Mouse (Mus musculus): Measurements from ENCODE around the gene Sh3d21. TPM values are rescaled to one million over a fixed set of nuclear protein-coding genes. Genes with fewer than 3 reads are reported as not detected.
A peak's percentile ranks its signal among the peaks of the same experiment; 100 is the strongest.

Sh3d21 gene
- polyA plus RNA-seq, 1 experiment from 2014 or later: 30.7 TPM

DNA sequence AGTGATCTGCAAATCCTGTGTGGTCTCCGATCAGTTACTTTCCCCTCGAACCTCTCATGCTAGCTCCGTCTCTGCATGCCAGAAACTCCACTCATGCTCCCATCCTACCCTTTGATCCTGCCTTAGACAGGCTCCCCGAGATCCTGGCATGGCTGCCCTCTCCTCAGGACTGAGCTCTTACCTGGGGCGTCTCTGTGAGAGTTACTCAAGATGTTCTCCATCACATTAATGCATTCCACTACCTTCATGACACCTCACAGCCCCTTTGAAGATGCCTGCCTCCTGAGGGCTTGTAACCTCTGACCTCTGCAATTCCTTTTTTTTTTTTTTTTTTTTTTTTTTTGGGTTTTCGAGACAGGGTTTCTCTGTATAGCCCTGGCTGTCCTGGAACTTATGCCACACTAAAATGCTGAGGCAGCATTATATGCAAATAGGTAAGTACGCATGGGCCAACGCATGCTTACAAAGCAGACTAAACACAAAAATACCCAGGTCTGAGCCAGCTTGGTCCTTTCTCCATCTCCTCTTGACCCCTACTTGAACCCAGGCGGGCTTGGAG, 16.2 kb downstream of the Sh3d21 start:
- no peak overlapping the region for H3K9ac ChIP-seq (replicated peaks; ENCODE audit: low read depth)

DNA sequence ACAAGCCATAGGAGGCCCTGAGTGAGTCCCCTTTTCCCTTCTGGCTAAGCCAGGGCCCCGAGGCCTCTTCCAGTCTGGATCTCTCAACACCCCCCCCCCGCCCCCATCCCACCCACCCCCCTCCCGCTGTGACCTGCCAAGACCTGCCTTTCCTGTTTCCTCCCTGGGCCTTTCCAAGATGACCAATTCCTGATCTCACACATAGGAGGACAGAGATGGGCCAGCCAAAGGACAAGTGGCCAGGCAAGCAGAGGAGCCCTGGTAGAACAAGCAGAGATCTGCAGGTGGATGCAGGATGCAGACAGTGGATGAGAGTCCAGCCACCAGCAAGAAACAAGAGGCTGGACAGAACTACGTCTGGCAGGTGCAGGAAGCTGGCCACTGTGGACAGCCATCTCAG, 17.9 kb downstream of the Sh3d21 start:
- Histone ChIP-seq H3K9ac (replicated peaks; ENCODE audit: low read depth) (no peak overlapping the region), H3K4me1 (ENCODE audit: insufficient read depth, low read depth, low read length) (peaks cover 15% of the 10 kb centered on the region), H3K27ac (ENCODE audit: low read length) (no peak overlapping the region), H3K27me3 (replicated peaks; ENCODE audit: insufficient read depth, low read length) (no peaks in the 10 kb centered on the region), H3K4me2 (replicated peaks; ENCODE audit: low read depth, low read length) (no peak overlapping the region), H3K4me3 (ENCODE audit: low read depth, low read length) (no peak overlapping the region), H3K36me3 (ENCODE audit: insufficient read depth, low read length) (no peaks in the 10 kb centered on the region), H3K9me3 (ENCODE audit: low read length) (no peaks in the 10 kb centered on the region)
- DNase-seq (ENCODE audit: low spot score) (no peak), ATAC-seq (no peak)
- TF ChIP-seq CTCF (IDR thresholded peaks at IDR 0.05) (no peak), EP300 (IDR thresholded peaks at IDR 0.05) (no peak)
- 34% methylated on average over 4 of the region's 4 CpGs for WGBS

More for the DNA sequence above, 16.2 kb downstream of the Sh3d21 start:
- TF ChIP-seq EP300 (IDR thresholded peaks at IDR 0.05) (no peak), CTCF (IDR thresholded peaks at IDR 0.05) (no peak)
- Histone ChIP-seq H3K36me3 (ENCODE audit: insufficient read depth, low read length) (0 out of 2 replicates have a peak, but pooled peaks cover 3% of the 10 kb centered on the region), H3K4me3 (ENCODE audit: low read depth, low read length) (no peak overlapping the region), H3K27ac (ENCODE audit: low read length) (peak overlapping the region; percentile 93), H3K27me3 (replicated peaks; ENCODE audit: insufficient read depth, low read length) (no peaks in the 10 kb centered on the region), H3K9me3 (ENCODE audit: low read length) (no peaks in the 10 kb centered on the region), H3K4me1 (ENCODE audit: insufficient read depth, low read depth, low read length) (peaks cover 22% of the 10 kb centered on the region; the same call in 1 of the 2 replicates), H3K4me2 (replicated peaks; ENCODE audit: low read depth, low read length) (peak overlapping the region; percentile 78)
- DNase-seq (ENCODE audit: low spot score) (no peak), ATAC-seq (no peak)
- WGBS: 32% methylated on average over 9 of the region's 9 CpGs

DNA sequence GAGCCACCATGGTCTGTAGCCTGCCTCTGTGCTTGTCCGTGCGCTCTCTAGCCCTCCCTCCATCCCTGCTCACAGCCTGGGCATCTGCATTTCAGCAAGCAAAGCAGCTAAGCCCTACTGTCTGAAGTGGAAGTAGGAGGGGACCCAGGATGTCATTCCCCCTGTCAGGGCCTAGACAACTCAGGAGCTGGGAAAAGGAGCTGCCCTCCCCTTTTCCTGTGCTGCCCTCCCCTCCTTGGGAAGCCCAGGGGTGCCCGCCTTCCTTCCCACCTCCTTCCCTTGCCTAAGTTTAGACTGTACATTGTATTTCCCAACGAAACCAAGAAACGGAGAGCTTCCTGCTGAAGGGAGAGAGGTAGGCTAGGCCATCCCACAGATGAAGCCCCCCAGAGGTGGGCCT, 22.3 kb downstream of the Sh3d21 start:
- H3K4me2 ChIP-seq (replicated peaks; ENCODE audit: low read depth, low read length): no peak overlapping the region
- DNase-seq (ENCODE audit: low spot score) (peak; percentile 15), ATAC-seq (peak; percentile 37)
- no peak overlapping the region for H3K27ac ChIP-seq (ENCODE audit: low read length)
- peaks cover 23% of the 10 kb centered on the region; the same call in 1 of the 2 replicates for H3K36me3 ChIP-seq (ENCODE audit: insufficient read depth, low read length)
- H3K9me3 ChIP-seq (ENCODE audit: low read length): no peaks in the 10 kb centered on the region
- TF ChIP-seq EP300 (IDR thresholded peaks at IDR 0.05) (no peak), CTCF (IDR thresholded peaks at IDR 0.05) (no peak)
- H3K27me3 ChIP-seq (replicated peaks; ENCODE audit: insufficient read depth, low read length): no peaks in the 10 kb centered on the region
- 57% methylated on average over 5 of the region's 5 CpGs for WGBS
- H3K4me3 ChIP-seq (ENCODE audit: low read depth, low read length): no peak overlapping the region
- no peak overlapping the region for H3K9ac ChIP-seq (replicated peaks; ENCODE audit: low read depth)
- peaks cover 4% of the 10 kb centered on the region; the same call in 1 of the 2 replicates for H3K4me1 ChIP-seq (ENCODE audit: insufficient read depth, low read depth, low read length)

DNA sequence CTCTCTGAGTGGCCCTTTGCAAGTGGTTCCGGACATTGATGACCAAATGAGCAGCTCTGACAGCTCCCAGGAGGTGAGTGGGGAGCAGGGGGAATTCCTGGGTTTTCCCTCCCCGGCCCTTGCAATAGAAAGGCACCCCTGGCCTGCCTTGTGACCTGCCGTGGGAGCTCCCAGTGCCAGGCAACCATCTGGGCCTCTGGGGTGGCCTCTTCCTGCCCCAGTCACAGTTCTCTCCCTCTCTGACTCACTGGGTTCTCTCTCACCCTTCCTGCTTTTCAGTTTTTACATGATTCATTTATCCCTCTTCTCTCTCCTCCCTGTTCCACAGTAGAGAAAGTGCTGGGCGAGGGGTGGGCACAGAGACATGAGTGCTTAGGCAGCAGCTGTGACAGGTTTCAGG, 25.5 kb downstream of the Sh3d21 start:
- Histone ChIP-seq H3K9me3 (ENCODE audit: low read length) (no peaks in the 10 kb centered on the region), H3K4me1 (ENCODE audit: insufficient read depth, low read depth, low read length) (peaks cover 14% of the 10 kb centered on the region), H3K36me3 (ENCODE audit: insufficient read depth, low read length) (peaks cover 23% of the 10 kb centered on the region; the same call in 1 of the 2 replicates), H3K9ac (replicated peaks; ENCODE audit: low read depth) (no peak overlapping the region), H3K4me2 (replicated peaks; ENCODE audit: low read depth, low read length) (no peak overlapping the region), H3K27ac (ENCODE audit: low read length) (no peak overlapping the region), H3K4me3 (ENCODE audit: low read depth, low read length) (no peak overlapping the region), H3K27me3 (replicated peaks; ENCODE audit: insufficient read depth, low read length) (no peaks in the 10 kb centered on the region)
- ATAC-seq (no peak), DNase-seq (ENCODE audit: low spot score) (no peak)
- TF ChIP-seq CTCF (IDR thresholded peaks at IDR 0.05) (no peak), EP300 (IDR thresholded peaks at IDR 0.05) (no peak)
- 84% methylated on average over 4 of the region's 4 CpGs for WGBS

DNA sequence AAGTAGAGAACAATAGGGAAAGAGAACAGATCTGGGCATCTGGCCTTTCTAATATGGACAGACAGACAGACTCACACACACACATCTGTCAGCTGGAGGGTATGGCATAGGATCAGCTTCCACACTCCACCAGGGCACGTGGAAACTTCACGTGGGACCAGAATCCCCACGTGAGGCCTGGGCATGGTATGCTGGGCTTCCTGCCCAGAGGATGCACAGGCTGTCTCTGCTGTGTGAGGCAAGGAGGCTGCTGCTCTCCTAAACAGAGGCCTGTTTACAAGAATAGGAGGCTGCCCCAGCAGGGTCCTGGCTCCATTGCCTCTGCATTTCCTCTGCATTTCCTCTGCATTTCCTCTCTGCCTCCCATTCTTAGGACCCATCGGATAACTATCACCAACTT, 28.7 kb downstream of the Sh3d21 start:
- Histone ChIP-seq H3K27ac (ENCODE audit: low read length) (no peak overlapping the region), H3K4me3 (ENCODE audit: low read depth, low read length) (no peak overlapping the region), H3K4me2 (replicated peaks; ENCODE audit: low read depth, low read length) (no peak overlapping the region), H3K9ac (replicated peaks; ENCODE audit: low read depth) (no peak overlapping the region), H3K36me3 (ENCODE audit: insufficient read depth, low read length) (peaks cover 23% of the 10 kb centered on the region; the same call in 1 of the 2 replicates), H3K9me3 (ENCODE audit: low read length) (no peaks in the 10 kb centered on the region), H3K27me3 (replicated peaks; ENCODE audit: insufficient read depth, low read length) (no peaks in the 10 kb centered on the region), H3K4me1 (ENCODE audit: insufficient read depth, low read depth, low read length) (peaks cover 40% of the 10 kb centered on the region)
- 56% methylated on average over 4 of the region's 4 CpGs for WGBS
- no peak for ATAC-seq
- TF ChIP-seq CTCF (IDR thresholded peaks at IDR 0.05) (no peak), EP300 (IDR thresholded peaks at IDR 0.05) (no peak)
- DNase-seq (ENCODE audit: low spot score): no peak

DNA sequence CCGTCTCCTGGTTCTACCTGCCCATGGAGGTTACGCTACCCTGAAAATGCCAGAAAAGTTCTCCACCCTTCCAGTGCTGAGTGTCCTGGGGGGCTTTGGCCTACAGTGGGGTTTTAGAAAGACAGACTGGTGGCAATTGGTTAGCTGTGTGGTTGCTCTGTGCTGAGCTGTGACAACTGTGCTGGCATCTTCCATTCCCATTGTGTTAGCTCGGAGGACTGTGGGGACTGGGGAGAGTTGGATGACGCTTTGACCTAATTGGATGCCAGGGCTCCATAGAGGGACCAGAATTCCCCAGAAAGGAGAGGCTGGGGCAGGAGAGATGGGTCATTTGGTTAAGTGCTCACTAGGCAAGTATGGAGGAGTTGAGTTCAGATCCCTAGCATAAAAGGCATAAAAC, 29.1 kb downstream of the Sh3d21 start:
- Histone ChIP-seq H3K27me3 (replicated peaks; ENCODE audit: insufficient read depth, low read length) (no peaks in the 10 kb centered on the region), H3K36me3 (ENCODE audit: insufficient read depth, low read length) (peaks cover 20% of the 10 kb centered on the region; the same call in 1 of the 2 replicates), H3K9ac (replicated peaks; ENCODE audit: low read depth) (no peak overlapping the region), H3K4me1 (ENCODE audit: insufficient read depth, low read depth, low read length) (peaks cover 40% of the 10 kb centered on the region), H3K27ac (ENCODE audit: low read length) (peak overlapping the region; percentile 94; the same call in 1 of the 2 replicates), H3K9me3 (ENCODE audit: low read length) (no peaks in the 10 kb centered on the region), H3K4me2 (replicated peaks; ENCODE audit: low read depth, low read length) (no peak overlapping the region), H3K4me3 (ENCODE audit: low read depth, low read length) (no peak overlapping the region)
- ATAC-seq: no peak
- DNase-seq (ENCODE audit: low spot score): no peak
- WGBS: 83% methylated on average over 4 of the region's 4 CpGs
- TF ChIP-seq EP300 (IDR thresholded peaks at IDR 0.05): no peak
- no peak for TF ChIP-seq CTCF (IDR thresholded peaks at IDR 0.05)

Data from lung, postnatal 0 days (tissue).